Mouse (Mus musculus): ENCODE measurements around the gene Kdelr1. TPM values are rescaled to one million over a fixed set of nuclear protein-coding genes. Genes with fewer than 3 reads are reported as not detected.
A peak's percentile ranks its signal among the peaks of the same experiment; 100 is the strongest.

Gene Kdelr1
- total and polyA plus RNA-seq, 3 experiments: 42.3 to 60.6 TPM; not detected in 1

GRCm38 (mm10) chr7:45921242-45921621, 48.7 kb downstream of the Kdelr1 start, which contains the start of gene Emp3:
Gene Emp3, minus strand, starts transcription at chr7:45921404.
- H3K4me3 ChIP-seq (ENCODE audit: control insufficient read depth in 1 of 2, insufficient read depth in 1 of 2, low read depth in 2 of 2, low read length in 2 of 2): peak within 1 kb of the TSS; percentile 63 to 64
- no peaks in the 10 kb centered on the region for H3K9me3 ChIP-seq (replicated peaks; ENCODE audit: insufficient read depth, low read length)
- no peaks in the 10 kb centered on the region for H3K27me3 ChIP-seq (ENCODE audit: control insufficient read depth in 1 of 2, insufficient read depth in 2 of 2, low read length in 2 of 2)
- H3K79me2 ChIP-seq (ENCODE audit: control insufficient read depth, insufficient read depth, low read length, poor library complexity): peaks cover 3% of the 10 kb centered on the region; the same call in 1 of the 2 replicates
- H3K27ac ChIP-seq (ENCODE audit: control insufficient read depth, low read depth, low read length): peak within 1 kb of the TSS; percentile 89
- peak within 1 kb of the TSS; percentile 77 for H3K9ac ChIP-seq (ENCODE audit: control insufficient read depth, low read depth, low read length, poor library complexity, severe bottlenecking)
- TF ChIP-seq USF2 (IDR thresholded peaks at IDR 0.05; ENCODE audit: borderline replicate concordance in 1 of 2, insufficient read depth in 1 of 2, low read depth in 1 of 2, low read length in 2 of 2) (no peak), EP300 (IDR thresholded peaks at IDR 0.05; ENCODE audit: low read depth in 1 of 2, low read length in 2 of 2) (peak in 1 of 2 experiments; percentile 3; a peak in 1 of 4 replicates), POLR2A (IDR thresholded peaks at IDR 0.05; ENCODE audit: control insufficient read depth in 1 of 2, insufficient read depth in 1 of 2, low read depth in 1 of 2, low read length in 2 of 2, poor library complexity in 1 of 2) (peak in 1 of 2 experiments; percentile 74; a peak in 2 of 4 replicates), ELF1 (IDR thresholded peaks at IDR 0.05; ENCODE audit: low read depth, low read length) (no peak), TBP (IDR thresholded peaks at IDR 0.05; ENCODE audit: low read depth, low read length) (peak; percentile 80), MXI1 (IDR thresholded peaks at IDR 0.05; ENCODE audit: low read depth, low read length) (peak; percentile 54; the same call in 1 of the 2 replicates), MAX (IDR thresholded peaks at IDR 0.05; ENCODE audit: low read length) (0 out of 2 replicates have a peak, but pooled peaks have one; percentile 19), SIN3A (IDR thresholded peaks at IDR 0.05; ENCODE audit: low read length) (peak; percentile 79), HCFC1 (IDR thresholded peaks at IDR 0.05; ENCODE audit: low read depth, low read length) (peak; percentile 48), MAZ (IDR thresholded peaks at IDR 0.05; ENCODE audit: low read depth, low read length) (peak; percentile 95), ETS1 (IDR thresholded peaks at IDR 0.05; ENCODE audit: low read depth, low read length) (peak; percentile 51; the same call in 1 of the 2 replicates), NELFE (IDR thresholded peaks at IDR 0.05; ENCODE audit: low read depth, low read length) (peak; percentile 54; the same call in 1 of the 2 replicates), SMC3 (IDR thresholded peaks at IDR 0.05; ENCODE audit: low read depth, low read length) (no peak), BHLHE40 (IDR thresholded peaks at IDR 0.05; ENCODE audit: borderline replicate concordance, low read depth, low read length) (no peak), ZMIZ1 (IDR thresholded peaks at IDR 0.05; ENCODE audit: low read depth, low read length) (peak; percentile 63; the same call in 1 of the 2 replicates), NRF1 (IDR thresholded peaks at IDR 0.05; ENCODE audit: insufficient read depth, low read depth, low read length, poor library complexity, severe bottlenecking) (0 out of 2 replicates have a peak, but pooled peaks have one; percentile 7)
- DNase-seq (ENCODE audit: low read depth, low spot score): peak; percentile 89
- H3K4me1 ChIP-seq (ENCODE audit: control insufficient read depth in 1 of 2, insufficient read depth in 2 of 2, low read length in 2 of 2): peaks cover 8 to 19% of the 10 kb centered on the region in 2 experiments
- peaks cover 0 to 13% of the 10 kb centered on the region in 2 experiments; a peak in 2 of 4 replicates for H3K36me3 ChIP-seq (ENCODE audit: control insufficient read depth in 1 of 2, insufficient read depth in 2 of 2, low read length in 2 of 2)

GRCm38 (mm10) chr7:45921950-45922600, 49.5 kb downstream of the Kdelr1 start:
- Histone ChIP-seq H3K4me3 (ENCODE audit: control insufficient read depth in 1 of 2, insufficient read depth in 1 of 2, low read depth in 2 of 2, low read length in 2 of 2) (peak overlapping the region; percentile 7 to 19; a peak in 2 of 4 replicates), H3K27me3 (ENCODE audit: control insufficient read depth in 1 of 2, insufficient read depth in 2 of 2, low read length in 2 of 2) (no peaks in the 10 kb centered on the region), H3K9ac (ENCODE audit: control insufficient read depth, low read depth, low read length, poor library complexity, severe bottlenecking) (peak overlapping the region; percentile 64), H3K36me3 (ENCODE audit: control insufficient read depth in 1 of 2, insufficient read depth in 2 of 2, low read length in 2 of 2) (peaks cover 0 to 13% of the 10 kb centered on the region in 2 experiments; a peak in 2 of 4 replicates), H3K4me1 (ENCODE audit: control insufficient read depth in 1 of 2, insufficient read depth in 2 of 2, low read length in 2 of 2) (peaks cover 8 to 19% of the 10 kb centered on the region in 2 experiments), H3K27ac (ENCODE audit: control insufficient read depth, low read depth, low read length) (peak overlapping the region; percentile 89), H3K9me3 (replicated peaks; ENCODE audit: insufficient read depth, low read length) (no peaks in the 10 kb centered on the region), H3K79me2 (ENCODE audit: control insufficient read depth, insufficient read depth, low read length, poor library complexity) (peaks cover 3% of the 10 kb centered on the region; the same call in 1 of the 2 replicates)
- TF ChIP-seq POLR2AphosphoS5 (IDR thresholded peaks at IDR 0.05; ENCODE audit: borderline replicate concordance, low read depth, low read length) (no peak), POLR2A (IDR thresholded peaks at IDR 0.05; ENCODE audit: control insufficient read depth in 1 of 2, insufficient read depth in 1 of 2, low read depth in 1 of 2, low read length in 2 of 2, poor library complexity in 1 of 2) (no peak), SMC3 (IDR thresholded peaks at IDR 0.05; ENCODE audit: low read depth, low read length) (no peak), MYC (IDR thresholded peaks at IDR 0.05; ENCODE audit: low read depth, low read length) (no peak), ZMIZ1 (IDR thresholded peaks at IDR 0.05; ENCODE audit: low read depth, low read length) (no peak), MAX (IDR thresholded peaks at IDR 0.05; ENCODE audit: low read length) (no peak), POLR2AphosphoS2 (IDR thresholded peaks at IDR 0.05; ENCODE audit: low read length) (no peak), KAT2A (conservative IDR thresholded peaks at IDR 0.05; ENCODE audit: low read depth, low read length) (no peak), CTCF (IDR thresholded peaks at IDR 0.05 in 2 of 3, conservative IDR thresholded peaks at IDR 0.05 in 1 of 3; ENCODE audit: control insufficient read depth in 1 of 3, insufficient read depth in 1 of 3, low read depth in 2 of 3, low read length in 3 of 3, poor library complexity in 1 of 3, severe bottlenecking in 1 of 3) (no peak), MAFK (IDR thresholded peaks at IDR 0.05; ENCODE audit: borderline replicate concordance, low read depth, low read length) (no peak), TCF12 (IDR thresholded peaks at IDR 0.05; ENCODE audit: low read depth, low read length) (no peak), MAZ (IDR thresholded peaks at IDR 0.05; ENCODE audit: low read depth, low read length) (no peak), USF1 (IDR thresholded peaks at IDR 0.05; ENCODE audit: low read depth, low read length) (no peak), GATA1 (IDR thresholded peaks at IDR 0.05; ENCODE audit: low read depth, low read length) (no peak), TBP (IDR thresholded peaks at IDR 0.05; ENCODE audit: low read depth, low read length) (no peak), HCFC1 (IDR thresholded peaks at IDR 0.05; ENCODE audit: low read depth, low read length) (no peak), CHD2 (IDR thresholded peaks at IDR 0.05; ENCODE audit: low read length) (no peak), TAL1 (IDR thresholded peaks at IDR 0.05; ENCODE audit: low read length) (no peak), EP300 (IDR thresholded peaks at IDR 0.05; ENCODE audit: low read depth in 1 of 2, low read length in 2 of 2) (no peak), E2F4 (IDR thresholded peaks at IDR 0.05; ENCODE audit: borderline replicate concordance, low read depth, low read length) (no peak)
- DNase-seq (ENCODE audit: low read depth, low spot score): peak; percentile 58

Data from MEL (cell line).